Mouse (Mus musculus) thymus, adult 2 months (tissue): Measurements from ENCODE around the gene Rpusd1.

Experiments
- CTCF ChIP-seq: fragments of 200-500 bp; IDR thresholded peaks from 2 replicates; pipeline ENCODE4 v1.5.1; 2012; ENCODE audit warnings: mild to moderate bottlenecking, control low read depth, low read length, moderate library complexity, borderline replicate concordance; ENCODE audit not compliant: control insufficient read depth, poor library complexity, insufficient read depth; ENCODE audit errors: extremely low read depth
- POLR2A ChIP-seq: fragments of 200-500 bp; IDR thresholded peaks from 2 replicates; pipeline ENCODE4 v1.6.1; 2012; ENCODE audit warnings: mild to moderate bottlenecking, low read length, control low read depth, moderate library complexity; ENCODE audit not compliant: control insufficient read depth, poor library complexity, insufficient read depth; ENCODE audit errors: extremely low read depth

- TF ChIP-seq POLR2A (no peak), CTCF (no peak)
These were observed 3.6 kb upstream of the Rpusd1 start for GRCm38 (mm10) chr17:25723919-25724318.
